Mouse (Mus musculus): ENCODE measurements at regions not wholly inside any gene's neighbourhood (a gene's known extent, or its start where the extent isn't known, plus 50 kb on each side); places are given as distances from the start of the nearest gene placed in this dataset.

GRCm38 (mm10) chr3:41857446-41857845 is 115.0 kb downstream of the D3Ertd751e start:
- ATAC-seq (ENCODE audit: insufficient read depth) (no peak), DNase-seq (no peak)
- Histone ChIP-seq H3K4me3 (ENCODE audit: low read depth, low read length) (no peak overlapping the region), H3K4me1 (ENCODE audit: insufficient read depth) (no peaks in the 10 kb centered on the region), H3K9ac (no peak overlapping the region), H3K27ac (ENCODE audit: low read depth) (no peak overlapping the region), H3K36me3 (ENCODE audit: insufficient read depth) (no peaks in the 10 kb centered on the region), H3K9me3 (ENCODE audit: low read depth, low read length) (no peaks in the 10 kb centered on the region), H3K4me2 (no peak overlapping the region), H3K27me3 (ENCODE audit: insufficient read depth, low read length) (no peaks in the 10 kb centered on the region)
- TF ChIP-seq CTCF (IDR thresholded peaks at IDR 0.05; ENCODE audit: low read depth): no peak
- WGBS: 63% methylated on average over 2 of the region's 2 CpGs

GRCm38 (mm10) chr3:41862674-41863073 is 120.3 kb downstream of the D3Ertd751e start:
- peak; percentile 16 for DNase-seq
- peak; percentile 25 for TF ChIP-seq CTCF (IDR thresholded peaks at IDR 0.05; ENCODE audit: low read depth)
- no peak for ATAC-seq (ENCODE audit: insufficient read depth)
- H3K27ac ChIP-seq (ENCODE audit: low read depth): no peak overlapping the region
- H3K4me1 ChIP-seq (ENCODE audit: insufficient read depth): no peaks in the 10 kb centered on the region
- no peaks in the 10 kb centered on the region for H3K9me3 ChIP-seq (ENCODE audit: low read depth, low read length)
- no peak overlapping the region for H3K9ac ChIP-seq
- no peak overlapping the region for H3K4me3 ChIP-seq (ENCODE audit: low read depth, low read length)
- no peaks in the 10 kb centered on the region for H3K36me3 ChIP-seq (ENCODE audit: insufficient read depth)
- no peak overlapping the region for H3K4me2 ChIP-seq
- no peaks in the 10 kb centered on the region for H3K27me3 ChIP-seq (ENCODE audit: insufficient read depth, low read length)

- H3K4me1 ChIP-seq (ENCODE audit: insufficient read depth): no peaks in the 10 kb centered on the region
- H3K4me2 ChIP-seq: no peak overlapping the region
- H3K36me3 ChIP-seq (ENCODE audit: insufficient read depth): no peaks in the 10 kb centered on the region
- H3K4me3 ChIP-seq (ENCODE audit: low read depth, low read length): no peak overlapping the region
- WGBS: 83% methylated on average over 6 of the region's 6 CpGs
- no peaks in the 10 kb centered on the region for H3K27me3 ChIP-seq (ENCODE audit: insufficient read depth, low read length)
- H3K9ac ChIP-seq: no peak overlapping the region
- no peak overlapping the region for H3K27ac ChIP-seq (ENCODE audit: low read depth)
- TF ChIP-seq CTCF (IDR thresholded peaks at IDR 0.05; ENCODE audit: low read depth): no peak
- H3K9me3 ChIP-seq (ENCODE audit: low read depth, low read length): no peaks in the 10 kb centered on the region
- ATAC-seq (ENCODE audit: insufficient read depth) (no peak), DNase-seq (no peak)
These were observed 166.5 kb downstream of the D3Ertd751e start for GRCm38 (mm10) chr3:41908952-41909351.

GRCm38 (mm10) chr3:41913190-41913589 is 170.8 kb downstream of the D3Ertd751e start:
- Histone ChIP-seq H3K9ac (no peak overlapping the region), H3K27me3 (ENCODE audit: insufficient read depth, low read length) (no peaks in the 10 kb centered on the region), H3K9me3 (ENCODE audit: low read depth, low read length) (no peaks in the 10 kb centered on the region), H3K4me1 (ENCODE audit: insufficient read depth) (no peaks in the 10 kb centered on the region), H3K36me3 (ENCODE audit: insufficient read depth) (no peaks in the 10 kb centered on the region), H3K27ac (ENCODE audit: low read depth) (no peak overlapping the region), H3K4me2 (no peak overlapping the region), H3K4me3 (ENCODE audit: low read depth, low read length) (no peak overlapping the region)
- DNase-seq (no peak), ATAC-seq (ENCODE audit: insufficient read depth) (no peak)
- no peak for TF ChIP-seq CTCF (IDR thresholded peaks at IDR 0.05; ENCODE audit: low read depth)
- WGBS: 68% methylated on average over 2 of the region's 2 CpGs

- Histone ChIP-seq H3K4me3 (ENCODE audit: low read depth, low read length) (no peak overlapping the region), H3K27me3 (ENCODE audit: insufficient read depth, low read length) (no peaks in the 10 kb centered on the region), H3K4me2 (no peak overlapping the region), H3K36me3 (ENCODE audit: insufficient read depth) (no peaks in the 10 kb centered on the region), H3K27ac (ENCODE audit: low read depth) (no peak overlapping the region), H3K9me3 (ENCODE audit: low read depth, low read length) (no peaks in the 10 kb centered on the region), H3K9ac (no peak overlapping the region), H3K4me1 (ENCODE audit: insufficient read depth) (no peaks in the 10 kb centered on the region)
- WGBS: 47% methylated on average over 4 of the region's 4 CpGs
- TF ChIP-seq CTCF (IDR thresholded peaks at IDR 0.05; ENCODE audit: low read depth): no peak
- DNase-seq (no peak), ATAC-seq (ENCODE audit: insufficient read depth) (no peak)
These were observed 197.4 kb downstream of the D3Ertd751e start for GRCm38 (mm10) chr3:41939843-41940242.

- Histone ChIP-seq H3K27me3 (ENCODE audit: insufficient read depth, low read length) (no peaks in the 10 kb centered on the region), H3K4me3 (ENCODE audit: low read depth, low read length) (no peak overlapping the region), H3K36me3 (ENCODE audit: insufficient read depth) (no peaks in the 10 kb centered on the region), H3K4me2 (no peak overlapping the region), H3K9ac (no peak overlapping the region), H3K9me3 (ENCODE audit: low read depth, low read length) (no peaks in the 10 kb centered on the region), H3K27ac (ENCODE audit: low read depth) (no peak overlapping the region), H3K4me1 (ENCODE audit: insufficient read depth) (no peaks in the 10 kb centered on the region)
- DNase-seq (peak; percentile 70), ATAC-seq (ENCODE audit: insufficient read depth) (peak; percentile 52; the same call in 1 of the 2 replicates)
- 28% methylated on average over 6 of the region's 6 CpGs for WGBS
- no peak for TF ChIP-seq CTCF (IDR thresholded peaks at IDR 0.05; ENCODE audit: low read depth)
These were observed 200.6 kb downstream of the D3Ertd751e start for GRCm38 (mm10) chr3:41942964-41943363.

- no peak for DNase-seq
These were observed 207.0 kb downstream of the D3Ertd751e start for GRCm38 (mm10) chr3:41949404-41949803.

GRCm38 (mm10) chr3:41957385-41957784 is 215.0 kb downstream of the D3Ertd751e start:
- TF ChIP-seq CTCF (IDR thresholded peaks at IDR 0.05; ENCODE audit: low read depth): no peak
- Histone ChIP-seq H3K27me3 (ENCODE audit: insufficient read depth, low read length) (no peaks in the 10 kb centered on the region), H3K27ac (ENCODE audit: low read depth) (no peak overlapping the region), H3K4me2 (no peak overlapping the region), H3K4me1 (ENCODE audit: insufficient read depth) (no peaks in the 10 kb centered on the region), H3K9ac (no peak overlapping the region), H3K9me3 (ENCODE audit: low read depth, low read length) (no peaks in the 10 kb centered on the region), H3K4me3 (ENCODE audit: low read depth, low read length) (no peak overlapping the region), H3K36me3 (ENCODE audit: insufficient read depth) (no peaks in the 10 kb centered on the region)
- DNase-seq (peak; percentile 25), ATAC-seq (ENCODE audit: insufficient read depth) (no peak)
- WGBS: 38% methylated on average over 3 of the region's 3 CpGs

More at GRCm38 (mm10) chr3:41949404-41949803, 207.0 kb downstream of the D3Ertd751e start:
- TF ChIP-seq CTCF (IDR thresholded peaks at IDR 0.05; ENCODE audit: low read depth): no peak
- Histone ChIP-seq H3K4me1 (ENCODE audit: insufficient read depth) (no peaks in the 10 kb centered on the region), H3K27ac (ENCODE audit: low read depth) (no peak overlapping the region), H3K36me3 (ENCODE audit: insufficient read depth) (no peaks in the 10 kb centered on the region), H3K9me3 (ENCODE audit: low read depth, low read length) (no peaks in the 10 kb centered on the region), H3K27me3 (ENCODE audit: insufficient read depth, low read length) (no peaks in the 10 kb centered on the region), H3K9ac (no peak overlapping the region), H3K4me2 (no peak overlapping the region), H3K4me3 (ENCODE audit: low read depth, low read length) (no peak overlapping the region)
- ATAC-seq (ENCODE audit: insufficient read depth): no peak
- 84% methylated on average over 2 of the region's 2 CpGs for WGBS
